Mouse (Mus musculus) neural tube, embryonic 14.5 days (tissue): ENCODE measurements around the gene Rabgap1l. TPM values are rescaled to one million over a fixed set of nuclear protein-coding genes. Genes with fewer than 3 reads are reported as not detected.
A peak's percentile ranks its signal among the peaks of the same experiment; 100 is the strongest.

ENCODE experiments used
- ATAC-seq: fragments of 200-750 bp; cut with Nextera tagmentation; 2 replicates; pipeline ENCODE4 v1.8.0; 2017; ENCODE audit warnings: low read depth, mild to moderate bottlenecking, moderate TSS enrichment, moderate library complexity
- H3K27ac ChIP-seq: fragments of 300-500 bp; sonication (generic); 2 replicates; pipeline ENCODE4 v1.5.1; 2014; ENCODE audit warnings: low read depth, mild to moderate bottlenecking, control low read depth, low read length, moderate library complexity, mixed read lengths
- H3K27me3 ChIP-seq: fragments of 300-500 bp; sonication (generic); 2 replicates; pipeline ENCODE4 v1.6.1; 2014; ENCODE audit warnings: low read length; ENCODE audit not compliant: control insufficient read depth, insufficient read depth
- H3K36me3 ChIP-seq: fragments of 300-500 bp; sonication (generic); 2 replicates; pipeline ENCODE4 v1.6.1; 2014; ENCODE audit warnings: low read length, mixed read lengths; ENCODE audit not compliant: control insufficient read depth, insufficient read depth
- H3K4me1 ChIP-seq: fragments of 300-500 bp; sonication (generic); 2 replicates; pipeline ENCODE4 v1.6.1; 2014; ENCODE audit warnings: low read length; ENCODE audit not compliant: control insufficient read depth, insufficient read depth
- H3K4me2 ChIP-seq: fragments of 300-500 bp; sonication (generic); 2 replicates; pipeline ENCODE4 v1.6.1; 2014; ENCODE audit warnings: mild to moderate bottlenecking, low read depth, low read length, control low read depth
- H3K4me3 ChIP-seq: fragments of 300-500 bp; sonication (generic); 2 replicates; pipeline ENCODE4 v1.5.1; 2014; ENCODE audit warnings: low read depth, low read length, control low read depth, mixed read lengths
- H3K9ac ChIP-seq: fragments of 300-500 bp; sonication (generic); replicated peaks from 2 replicates; pipeline ENCODE4 v1.6.1; 2014; ENCODE audit warnings: low read depth, mild to moderate bottlenecking, control low read depth, low read length, mixed read lengths
- H3K9me3 ChIP-seq: fragments of 300-500 bp; sonication (generic); 2 replicates; pipeline ENCODE4 v1.6.1; 2016; ENCODE audit warnings: low read length; ENCODE audit not compliant: control insufficient read depth
- WGBS: fragments of 180-500 bp; shearing (Covaris S2); extraction: QIAGEN DNeasy Blood & Tissue Kit; methylation state at CpG from one replicate; pipeline ENCODE4 v1.1.7; 2014; 5-methylcytosine and 5-hydroxymethylcytosine counted together
- polyA plus RNA-seq: library from polyadenylated mRNA; unstranded; fragments of >200 nt; fragmentation: Nextera tagmentation; extraction: Ambion mirVana; gene quantifications from 2 replicates; pipeline ENCODE4 v1.2.1, GENCODE M21; 2014

The Rabgap1l gene
- polyA plus RNA-seq, 1 experiment from 2014 or later = 61.3 TPM

- Histone ChIP-seq H3K9me3 (no peaks in the 10 kb centered on the region), H3K4me2 (no peak overlapping the region), H3K9ac (no peak overlapping the region), H3K27ac (no peak overlapping the region), H3K4me1 (no peaks in the 10 kb centered on the region), H3K27me3 (no peaks in the 10 kb centered on the region), H3K36me3 (no peaks in the 10 kb centered on the region), H3K4me3 (no peak overlapping the region)
- peak; percentile 92 for ATAC-seq
- WGBS = 64% methylated on average over 10 of the region's 10 CpGs
These were observed 415.4 kb downstream of the Rabgap1l start for GRCm38 (mm10) chr1:160377337-160378336.

- H3K9ac ChIP-seq = no peak overlapping the region
- H3K36me3 ChIP-seq = no peaks in the 10 kb centered on the region
- ATAC-seq = no peak
- H3K27me3 ChIP-seq = no peaks in the 10 kb centered on the region
- H3K9me3 ChIP-seq = no peaks in the 10 kb centered on the region
- no peak overlapping the region for H3K4me2 ChIP-seq
- no peak overlapping the region for H3K27ac ChIP-seq
- H3K4me3 ChIP-seq = no peak overlapping the region
- no peaks in the 10 kb centered on the region for H3K4me1 ChIP-seq
These were observed 418.5 kb downstream of the Rabgap1l start for GRCm38 (mm10) chr1:160374490-160374889.

- 87% methylated on average over 7 of the region's 7 CpGs for WGBS
These were observed 419.7 kb downstream of the Rabgap1l start for GRCm38 (mm10) chr1:160373306-160373705.

GRCm38 (mm10) chr1:160371696-160372095 is 421.3 kb downstream of the Rabgap1l start:
- Histone ChIP-seq H3K9me3 (no peaks in the 10 kb centered on the region), H3K27ac (no peak overlapping the region), H3K9ac (no peak overlapping the region), H3K4me2 (no peak overlapping the region), H3K36me3 (no peaks in the 10 kb centered on the region), H3K4me3 (no peak overlapping the region), H3K4me1 (no peaks in the 10 kb centered on the region), H3K27me3 (no peaks in the 10 kb centered on the region)
- ATAC-seq = no peak

More at GRCm38 (mm10) chr1:160373306-160373705, 419.7 kb downstream of the Rabgap1l start:
- Histone ChIP-seq H3K27ac (no peak overlapping the region), H3K4me2 (no peak overlapping the region), H3K36me3 (no peaks in the 10 kb centered on the region), H3K4me1 (no peaks in the 10 kb centered on the region), H3K9ac (no peak overlapping the region), H3K27me3 (no peaks in the 10 kb centered on the region), H3K4me3 (no peak overlapping the region), H3K9me3 (no peaks in the 10 kb centered on the region)
- no peak for ATAC-seq

- peak; percentile 58; the same call in 1 of the 2 replicates for ATAC-seq
- H3K4me3 ChIP-seq = no peak overlapping the region
- WGBS = 35% methylated on average over 1 of the region's 1 CpGs
- H3K36me3 ChIP-seq = no peaks in the 10 kb centered on the region
- no peaks in the 10 kb centered on the region for H3K27me3 ChIP-seq
- no peak overlapping the region for H3K27ac ChIP-seq
- H3K4me2 ChIP-seq = no peak overlapping the region
- H3K9me3 ChIP-seq = no peaks in the 10 kb centered on the region
- no peak overlapping the region for H3K9ac ChIP-seq
- H3K4me1 ChIP-seq = no peaks in the 10 kb centered on the region
These were observed 422.5 kb downstream of the Rabgap1l start for GRCm38 (mm10) chr1:160370552-160370951.

- Histone ChIP-seq H3K9ac (no peak overlapping the region), H3K4me2 (no peak overlapping the region), H3K4me3 (no peak overlapping the region), H3K27me3 (no peaks in the 10 kb centered on the region), H3K36me3 (no peaks in the 10 kb centered on the region), H3K4me1 (no peaks in the 10 kb centered on the region), H3K9me3 (no peaks in the 10 kb centered on the region), H3K27ac (no peak overlapping the region)
- ATAC-seq = no peak
- 80% methylated on average over 3 of the region's 3 CpGs for WGBS
These were observed 426.4 kb downstream of the Rabgap1l start for GRCm38 (mm10) chr1:160366615-160367014.

- Histone ChIP-seq H3K9me3 (no peaks in the 10 kb centered on the region), H3K36me3 (no peaks in the 10 kb centered on the region), H3K4me3 (no peak overlapping the region), H3K9ac (no peak overlapping the region), H3K27me3 (no peaks in the 10 kb centered on the region), H3K4me2 (no peak overlapping the region), H3K4me1 (no peaks in the 10 kb centered on the region), H3K27ac (no peak overlapping the region)
- no peak for ATAC-seq
These were observed 435.7 kb downstream of the Rabgap1l start for GRCm38 (mm10) chr1:160357268-160357667.

- H3K36me3 ChIP-seq = no peaks in the 10 kb centered on the region
- H3K4me2 ChIP-seq = no peak overlapping the region
- no peak for ATAC-seq
- H3K27me3 ChIP-seq = no peaks in the 10 kb centered on the region
- H3K9me3 ChIP-seq = no peaks in the 10 kb centered on the region
- peaks cover 9% of the 10 kb centered on the region; the same call in 1 of the 2 replicates for H3K4me1 ChIP-seq
- H3K4me3 ChIP-seq = no peak overlapping the region
- no peak overlapping the region for H3K9ac ChIP-seq
- 87% methylated on average over 6 of the region's 6 CpGs for WGBS
- no peak overlapping the region for H3K27ac ChIP-seq
These were observed 439.1 kb downstream of the Rabgap1l start for GRCm38 (mm10) chr1:160353732-160354455.

- Histone ChIP-seq H3K4me3 (peak overlapping the region; percentile 54), H3K9ac (peak overlapping the region; percentile 73), H3K27ac (peak overlapping the region; percentile 92), H3K36me3 (no peaks in the 10 kb centered on the region), H3K4me1 (peaks cover 15% of the 10 kb centered on the region; the same call in 1 of the 2 replicates), H3K4me2 (peak overlapping the region; percentile 81), H3K9me3 (no peaks in the 10 kb centered on the region), H3K27me3 (no peaks in the 10 kb centered on the region)
- ATAC-seq = peak; percentile 63
- WGBS = 28% methylated on average over 4 of the region's 4 CpGs
These were observed 440.7 kb downstream of the Rabgap1l start for GRCm38 (mm10) chr1:160352309-160352708.
